Mouse (Mus musculus): ENCODE results near the gene Nup62. TPM values are rescaled to one million over a fixed set of nuclear protein-coding genes. Genes with fewer than 3 reads are reported as not detected.
"Not testable (repeated sequence)": the region's sequence is repeated elsewhere in the genome, so short reads cannot be mapped to it uniquely, and the experiment has no call there.

The Nup62 gene
- polyA plus RNA-seq, 1 experiment from 2014 or later: 83.6 TPM

GRCm38 (mm10) chr7:44868919-44869696, 53.2 kb downstream of the Nup62 start:
- Histone ChIP-seq H3K36me3 (peaks cover 23% of the 10 kb centered on the region), H3K27me3 (no peaks in the 10 kb centered on the region), H3K4me1 (peaks cover 55% of the 10 kb centered on the region), H3K9ac (peak overlapping the region; percentile 100), H3K9me3 (no peaks in the 10 kb centered on the region), H3K4me3 (peak overlapping the region; percentile 97), H3K27ac (peak overlapping the region; percentile 100), H3K4me2 (peak overlapping the region; percentile 75)
- peak; percentile 52; the same call in 1 of the 2 replicates for ATAC-seq (ENCODE audit: insufficient number of reproducible peaks, low FRiP score, low TSS enrichment, low read depth)
- whole genome bisulfite sequencing: under 1% methylated on average over 88 of the region's 108 CpGs

GRCm38 (mm10) chr7:44869697-44870528, 54.0 kb downstream of the Nup62 start, which contains the start of gene Ptov1:
Ptov1 (minus strand) TSS chr7:44869788.
- Histone ChIP-seq H3K4me3 (peak within 1 kb of the TSS; percentile 97), H3K27ac (peak within 1 kb of the TSS; percentile 100), H3K9me3 (no peaks in the 10 kb centered on the region), H3K36me3 (peaks cover 14% of the 10 kb centered on the region), H3K27me3 (no peaks in the 10 kb centered on the region), H3K4me1 (peaks cover 47% of the 10 kb centered on the region), H3K9ac (peak within 1 kb of the TSS; percentile 100), H3K4me2 (peak within 1 kb of the TSS; percentile 75)
- ATAC-seq (ENCODE audit: insufficient number of reproducible peaks, low FRiP score, low TSS enrichment, low read depth): peak; percentile 92
- WGBS: 5% methylated on average over 29 of the region's 29 CpGs

DNA sequence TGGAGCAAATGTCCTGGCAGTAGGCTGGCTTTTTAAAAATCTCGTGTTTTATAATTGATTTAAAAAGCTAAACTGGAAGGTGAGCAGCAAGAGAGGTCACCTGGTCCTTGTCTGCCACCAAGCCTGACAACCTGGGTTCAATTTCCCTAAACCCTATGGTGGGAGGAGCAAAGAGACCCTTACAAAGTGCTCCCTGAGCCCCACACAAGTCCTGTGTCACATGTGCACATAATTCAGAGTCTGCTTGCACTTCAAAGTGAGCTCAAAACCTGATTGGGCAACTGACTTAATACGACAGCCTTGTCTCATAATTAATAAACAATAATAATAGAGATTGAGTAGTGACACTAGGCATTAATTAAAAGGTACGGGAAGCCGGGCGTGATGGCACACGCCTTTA, 54.7 kb downstream of the Nup62 start:
- H3K27me3 ChIP-seq: no peaks in the 10 kb centered on the region
- peaks cover 40% of the 10 kb centered on the region for H3K4me1 ChIP-seq
- no peaks in the 10 kb centered on the region for H3K9me3 ChIP-seq
- WGBS: 68% methylated on average over 6 of the region's 6 CpGs
- peak overlapping the region; percentile 97 for H3K4me3 ChIP-seq
- H3K4me2 ChIP-seq: peak overlapping the region; percentile 75
- H3K36me3 ChIP-seq: peaks cover 7% of the 10 kb centered on the region; the same call in 1 of the 2 replicates
- peak overlapping the region; percentile 100 for H3K27ac ChIP-seq
- peak overlapping the region; percentile 42 for H3K9ac ChIP-seq
- ATAC-seq (ENCODE audit: insufficient number of reproducible peaks, low FRiP score, low TSS enrichment, low read depth): no peak

GRCm38 (mm10) chr7:44871181-44871580, 55.3 kb downstream of the Nup62 start:
- H3K9ac ChIP-seq: no peak overlapping the region
- WGBS: 83% methylated on average over 1 of the region's 1 CpGs
- H3K9me3 ChIP-seq: no peaks in the 10 kb centered on the region
- H3K27me3 ChIP-seq: no peaks in the 10 kb centered on the region
- H3K27ac ChIP-seq: no peak overlapping the region
- H3K4me2 ChIP-seq: no peak overlapping the region
- H3K4me3 ChIP-seq: no peak overlapping the region
- peaks cover 6% of the 10 kb centered on the region; the same call in 1 of the 2 replicates for H3K36me3 ChIP-seq
- peaks cover 34% of the 10 kb centered on the region for H3K4me1 ChIP-seq
- no peak for ATAC-seq (ENCODE audit: insufficient number of reproducible peaks, low FRiP score, low TSS enrichment, low read depth)

DNA sequence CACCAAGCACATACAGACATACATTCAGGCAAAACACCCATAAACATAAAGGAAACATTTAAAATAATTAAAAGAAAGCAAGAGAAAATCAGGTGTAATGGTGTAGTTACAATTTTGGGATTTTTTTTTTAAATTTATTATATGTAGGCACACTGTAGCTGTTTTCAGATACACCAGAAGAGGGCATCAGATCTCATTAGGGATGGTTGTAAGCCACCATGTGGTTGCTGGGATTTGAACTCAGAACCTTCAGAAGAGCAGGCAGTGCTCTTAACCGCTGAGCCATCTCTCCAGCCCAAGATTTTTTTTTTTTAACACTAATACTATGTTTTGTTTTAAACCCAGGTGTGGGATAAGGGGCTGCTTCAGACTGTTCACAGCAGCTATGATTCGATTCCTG, 55.9 kb downstream of the Nup62 start:
- not testable (repeated sequence) for H3K4me3 ChIP-seq, H3K27ac ChIP-seq

GRCm38 (mm10) chr7:44877833-44878232, 61.9 kb downstream of the Nup62 start:
- Histone ChIP-seq H3K9me3 (no peaks in the 10 kb centered on the region), H3K4me3 (no peak overlapping the region), H3K9ac (no peak overlapping the region), H3K27ac (no peak overlapping the region), H3K36me3 (peaks cover 70% of the 10 kb centered on the region), H3K4me1 (no peaks in the 10 kb centered on the region), H3K4me2 (no peak overlapping the region), H3K27me3 (no peaks in the 10 kb centered on the region)
- 88% methylated on average over 14 of the region's 14 CpGs for WGBS
- ATAC-seq (ENCODE audit: insufficient number of reproducible peaks, low FRiP score, low TSS enrichment, low read depth): no peak

More for the DNA sequence above, 55.9 kb downstream of the Nup62 start:
- H3K4me2 ChIP-seq; H3K27me3 ChIP-seq; H3K36me3 ChIP-seq; H3K9me3 ChIP-seq; H3K9ac ChIP-seq; ATAC-seq (ENCODE audit: insufficient number of reproducible peaks, low FRiP score, low TSS enrichment, low read depth): not testable (repeated sequence)
- 80% methylated on average over 2 of the region's 2 CpGs for WGBS
- H3K4me1 ChIP-seq: peaks cover 28% of the 10 kb centered on the region

MicroRNAs encoded within 50 kb of the gene (microRNA counts, 519-probe panel; counts per million panel counts)
- microRNA mmu-miR-707: not detected

Small RNA genes within 50 kb of the gene (microRNA-seq; reads per million reads assigned to microRNA genes)
- gene Mir707: not detected

Other genes with a start within 250 kb of the Nup62 start
- 2.1 and 3.6 TPM in 2 replicates for gene Napsa, start 243.7 kb upstream of the Nup62 start, polyA plus RNA-seq (2015; fragmentation: Nextera tagmentation; extraction: Ambion mirVana)
- gene Kcnc3, start 225.4 kb upstream of the Nup62 start, polyA plus RNA-seq (2015; fragmentation: Nextera tagmentation; extraction: Ambion mirVana): 0.16 and 0.20 TPM in 2 replicates
- gene Myh14, start 145.2 kb upstream of the Nup62 start, polyA plus RNA-seq (2015; fragmentation: Nextera tagmentation; extraction: Ambion mirVana): 5.4 and 6.4 TPM in 2 replicates
- not detected in 2 replicates for gene Izumo2, start 107.3 kb upstream of the Nup62 start, polyA plus RNA-seq (2015; fragmentation: Nextera tagmentation; extraction: Ambion mirVana)
- 30.4 and 30.8 TPM in 2 replicates for gene Vrk3, start 67.7 kb upstream of the Nup62 start, polyA plus RNA-seq (2015; fragmentation: Nextera tagmentation; extraction: Ambion mirVana)
- 1.7 TPM in 2 replicates for gene Zfp473, start 65.0 kb upstream of the Nup62 start, polyA plus RNA-seq (2015; fragmentation: Nextera tagmentation; extraction: Ambion mirVana)
- gene Il4i1, start 299 bp downstream of the Nup62 start, polyA plus RNA-seq (2015; fragmentation: Nextera tagmentation; extraction: Ambion mirVana): 1.0 and 1.6 TPM in 2 replicates
- 5.7 and 6.2 TPM in 2 replicates for gene Atf5, start 570 bp downstream of the Nup62 start, polyA plus RNA-seq (2015; fragmentation: Nextera tagmentation; extraction: Ambion mirVana)
- 118 and 124 TPM in 2 replicates for gene Akt1s1, start 32.9 kb downstream of the Nup62 start, polyA plus RNA-seq (2015; fragmentation: Nextera tagmentation; extraction: Ambion mirVana)
- gene Tbc1d17, start 33.0 kb downstream of the Nup62 start, polyA plus RNA-seq (2015; fragmentation: Nextera tagmentation; extraction: Ambion mirVana): 82.6 and 89.6 TPM in 2 replicates
- gene Pnkp, start 41.1 kb downstream of the Nup62 start, polyA plus RNA-seq (2015; fragmentation: Nextera tagmentation; extraction: Ambion mirVana): 29.7 and 29.8 TPM in 2 replicates
- gene Ptov1, start 53.7 kb downstream of the Nup62 start, polyA plus RNA-seq (2015; fragmentation: Nextera tagmentation; extraction: Ambion mirVana): 286 and 373 TPM in 2 replicates
- gene Med25, start 76.6 kb downstream of the Nup62 start, polyA plus RNA-seq (2015; fragmentation: Nextera tagmentation; extraction: Ambion mirVana): 103 and 109 TPM in 2 replicates
- gene Fuz, start 80.0 kb downstream of the Nup62 start, polyA plus RNA-seq (2015; fragmentation: Nextera tagmentation; extraction: Ambion mirVana): 22.8 and 24.2 TPM in 2 replicates
- gene Ap2a1, start 113.4 kb downstream of the Nup62 start, polyA plus RNA-seq (2015; fragmentation: Nextera tagmentation; extraction: Ambion mirVana): 68.8 and 71.9 TPM in 2 replicates
- 0.17 TPM in 1 of 2 replicates, not detected in the other for gene Tsks, start 127.1 kb downstream of the Nup62 start, polyA plus RNA-seq (2015; fragmentation: Nextera tagmentation; extraction: Ambion mirVana)
- 27.9 and 28.3 TPM in 2 replicates for gene Cpt1c, start 158.8 kb downstream of the Nup62 start, polyA plus RNA-seq (2015; fragmentation: Nextera tagmentation; extraction: Ambion mirVana)
- gene Prmt1, start 170.5 kb downstream of the Nup62 start, polyA plus RNA-seq (2015; fragmentation: Nextera tagmentation; extraction: Ambion mirVana): 408 and 429 TPM in 2 replicates
- 101 and 105 TPM in 2 replicates for gene Irf3, start 181.6 kb downstream of the Nup62 start, polyA plus RNA-seq (2015; fragmentation: Nextera tagmentation; extraction: Ambion mirVana)
- gene Bcl2l12, start 182.6 kb downstream of the Nup62 start, polyA plus RNA-seq (2015; fragmentation: Nextera tagmentation; extraction: Ambion mirVana): 58.8 and 59.4 TPM in 2 replicates
- gene Scaf1, start 200.3 kb downstream of the Nup62 start, polyA plus RNA-seq (2015; fragmentation: Nextera tagmentation; extraction: Ambion mirVana): 34.8 TPM in 2 replicates
- gene Rras, start 201.9 kb downstream of the Nup62 start, polyA plus RNA-seq (2015; fragmentation: Nextera tagmentation; extraction: Ambion mirVana): 44.9 and 49.1 TPM in 2 replicates
- 9.3 and 11.5 TPM in 2 replicates for gene Prr12, start 236.8 kb downstream of the Nup62 start, polyA plus RNA-seq (2015; fragmentation: Nextera tagmentation; extraction: Ambion mirVana)
- 63.0 and 70.3 TPM in 2 replicates for gene Nosip, start 246.3 kb downstream of the Nup62 start, polyA plus RNA-seq (2015; fragmentation: Nextera tagmentation; extraction: Ambion mirVana)
- 23.1 and 25.1 TPM in 2 replicates for gene Prrg2, start 246.6 kb downstream of the Nup62 start, polyA plus RNA-seq (2015; fragmentation: Nextera tagmentation; extraction: Ambion mirVana)

Measured in limb, embryonic 15.5 days (tissue).